Mouse (Mus musculus) gastrocnemius, postnatal 14 days (tissue): ENCODE results near the gene Uba5. TPM values are rescaled to one million over a fixed set of nuclear protein-coding genes. Genes with fewer than 3 reads are reported as not detected.

ENCODE experiments used
- DNase-seq: peaks from one replicate; pipeline ENCODE4 v3.0.0; 2021; ENCODE audit warnings: mixed read lengths
- intact Hi-C: fragments of 180-260 bp; cut with DNase I; formaldehyde crosslinking; loops from one replicate; pipeline ENCODE4 v1.15.1; 2025; ENCODE audit warnings: low total_unique reads
- total RNA-seq, 2 experiments: library from RNA; stranded (reverse); gene quantifications; 2 replicates each; pipeline ENCODE4 v1.2.3; 2021

Gene Uba5
- total RNA-seq, 2 experiments from 2014 or later = 12.0 to 15.2 TPM

DNA sequence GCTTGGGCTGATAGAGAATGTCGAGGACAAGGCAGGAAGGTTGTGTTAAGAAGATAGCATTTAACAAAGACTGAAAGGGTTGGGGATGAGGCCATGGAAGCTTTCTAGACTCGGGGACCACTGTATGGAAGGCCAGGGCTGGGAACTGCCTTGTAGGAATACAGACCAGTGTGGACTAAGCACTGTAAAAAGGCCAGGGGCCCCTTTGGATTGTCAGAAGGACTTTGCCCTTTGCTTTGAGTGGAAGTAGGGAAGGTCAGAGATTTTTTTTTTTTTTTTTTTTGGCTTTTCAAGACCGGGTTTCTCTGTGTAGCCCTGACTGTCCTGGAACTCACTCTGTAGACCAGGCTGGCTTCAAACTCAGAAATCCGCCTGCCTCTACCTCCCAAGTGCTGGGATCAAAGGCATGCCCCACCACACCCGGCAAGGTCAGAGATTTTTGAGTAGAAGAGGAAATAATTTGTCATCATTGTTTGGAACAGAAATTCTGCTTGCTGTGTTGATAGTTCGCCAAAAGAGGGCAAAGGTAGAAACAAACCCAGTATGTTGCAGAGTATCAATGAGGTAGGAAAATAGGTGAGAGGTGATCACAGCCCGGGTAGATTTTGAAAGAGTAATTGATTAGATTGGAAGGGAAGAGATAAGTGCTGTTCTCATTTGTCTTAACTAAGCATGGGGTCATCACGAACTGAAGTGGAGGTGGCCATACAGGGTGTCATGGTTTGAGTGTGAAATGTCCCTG is 8.1 kb upstream of the Uba5 start:
- intact Hi-C loops = no loop called here
- no peak for DNase-seq

DNA sequence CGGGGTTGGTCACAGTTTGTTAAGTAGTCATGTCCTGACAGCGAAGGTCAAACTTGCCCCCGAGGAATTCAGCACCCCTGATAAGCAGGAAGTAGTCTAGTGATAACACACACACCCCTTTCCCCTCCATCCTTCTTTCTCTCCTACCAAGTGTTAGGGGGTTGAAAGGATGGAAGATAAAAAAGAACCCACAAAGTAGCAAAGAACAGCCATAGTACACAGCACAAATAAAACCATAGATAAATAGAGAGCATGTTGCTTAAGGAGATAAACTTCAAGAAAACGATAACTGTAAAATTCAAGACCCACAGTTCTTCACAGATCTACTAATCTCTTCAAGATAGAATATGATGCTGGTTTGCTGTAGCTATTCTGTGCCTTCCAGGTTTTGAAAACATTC is 7.3 kb upstream of the Uba5 start:
- no peak for DNase-seq
- intact Hi-C loops = no loop called here

DNA sequence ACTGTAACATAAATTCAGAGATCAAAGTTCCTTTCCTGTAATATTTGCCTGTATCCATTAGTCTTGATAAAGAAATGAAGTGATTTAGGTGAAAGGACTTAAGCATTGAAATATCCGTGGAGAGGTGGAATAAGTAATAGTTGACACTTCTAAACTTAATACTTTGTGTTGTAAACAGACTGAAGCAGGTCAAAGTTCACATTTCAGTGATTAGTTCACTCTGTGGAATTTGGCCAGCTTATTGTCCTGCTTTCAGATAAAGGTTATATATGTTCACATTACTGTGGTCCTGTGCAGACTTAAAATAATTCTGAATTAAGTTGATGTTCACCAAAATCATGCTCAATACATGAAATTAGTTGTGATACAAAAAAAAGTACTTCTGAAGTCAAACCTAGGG is 1.6 kb upstream of the Uba5 start:
- DNase-seq = no peak
- intact Hi-C loops = no loop called here

DNA sequence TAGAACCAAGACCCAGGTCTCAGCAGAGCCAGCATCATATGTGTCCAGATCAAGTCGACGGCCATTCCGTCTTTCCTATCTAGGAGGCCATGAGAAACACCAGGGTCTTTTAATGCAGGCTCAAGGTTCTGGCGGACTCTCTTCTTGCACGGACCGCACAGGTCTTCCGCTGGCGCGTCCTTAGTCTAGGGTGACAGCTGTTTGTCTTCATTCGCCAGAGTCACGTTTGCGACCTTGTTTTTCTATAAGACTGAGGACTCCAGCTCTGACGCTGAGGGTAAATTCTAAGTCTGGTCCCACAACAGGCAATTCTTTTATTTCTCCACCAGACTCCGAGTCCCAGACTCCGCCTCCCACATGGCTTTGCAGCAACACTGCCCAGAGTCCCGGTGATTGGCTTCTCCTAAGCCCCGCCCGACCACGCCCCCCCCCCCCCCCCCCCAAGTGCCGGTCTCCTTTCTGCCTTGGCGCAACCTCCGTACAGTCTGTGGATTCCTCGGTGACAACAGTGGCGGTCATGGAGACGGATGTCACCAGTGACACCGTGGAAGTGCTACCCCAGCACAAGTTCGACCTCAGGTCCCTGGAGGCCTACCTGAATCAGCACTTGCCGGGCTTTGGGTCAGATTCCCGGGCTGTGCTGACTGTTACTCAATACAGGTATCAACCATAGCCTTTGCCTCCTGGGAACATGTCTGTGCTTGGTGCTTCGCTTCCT is 469 bp upstream of the Uba5 start, which contains the start of gene Acad11:
Gene Acad11, plus strand, starts transcription at position 134 of the 718 bp plus-strand sequence.
- intact Hi-C loops = no loop called here
- peak; percentile 81 for DNase-seq

DNA sequence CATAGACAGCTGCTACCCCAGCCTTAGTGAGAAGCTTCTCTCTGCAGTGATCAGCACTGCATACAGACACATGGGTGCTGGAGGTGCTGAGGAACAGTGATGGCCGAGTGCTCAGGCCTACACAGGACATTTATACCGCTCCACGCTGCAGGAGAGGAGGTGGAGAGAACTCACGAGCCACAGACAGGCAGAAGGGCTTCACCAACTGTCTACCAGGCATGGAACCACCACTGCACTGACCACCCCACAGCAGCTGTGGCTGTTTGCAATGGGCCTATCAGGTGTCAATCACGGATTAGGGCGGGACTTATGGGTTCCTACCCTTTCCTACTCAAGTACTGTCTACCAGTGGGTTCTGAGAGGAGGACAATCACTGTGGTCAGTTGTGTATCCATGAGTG is 11.9 kb downstream of the Uba5 start:
- no peak for DNase-seq
- intact Hi-C loops = no loop called here

DNA sequence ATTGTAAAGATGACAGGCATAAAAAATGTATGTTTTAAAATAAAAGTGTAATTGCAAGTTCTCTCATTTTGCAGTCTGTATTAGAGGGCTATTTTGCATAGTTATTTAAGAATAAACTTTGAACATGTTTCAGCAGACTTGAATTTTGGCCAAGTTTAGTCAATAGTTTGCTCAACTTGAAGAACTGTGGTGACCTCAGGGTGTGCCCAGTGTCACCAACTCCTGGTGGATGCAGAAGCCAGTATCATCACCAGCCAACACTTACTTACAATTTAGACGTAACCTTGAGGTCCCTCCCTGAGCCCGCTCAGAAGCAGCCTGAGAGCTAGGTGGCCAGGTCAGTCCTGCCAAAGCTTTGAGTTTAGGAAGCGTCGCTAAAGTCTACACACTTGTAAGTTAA is 19.3 kb downstream of the Uba5 start:
- DNase-seq = no peak
- intact Hi-C loops = no loop called here

DNA sequence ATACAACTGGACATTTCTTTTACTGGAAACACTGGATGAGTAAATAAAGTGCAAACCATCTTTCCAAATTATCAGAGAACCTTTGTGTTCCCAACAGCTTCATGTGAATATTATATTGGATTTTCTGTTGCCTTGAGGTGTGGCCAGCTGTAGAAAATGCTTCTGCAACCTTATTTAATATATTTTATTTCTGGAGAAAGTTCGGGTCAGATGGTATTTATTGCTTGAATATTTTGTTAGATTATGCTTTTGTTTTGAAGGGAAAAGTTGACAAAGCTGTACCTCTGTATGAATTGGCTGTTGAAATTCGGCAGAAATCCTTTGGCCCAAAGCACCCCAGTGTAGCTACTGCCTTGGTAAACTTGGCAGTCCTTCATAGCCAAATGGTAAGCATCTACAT is 22.6 kb downstream of the Uba5 start, which contains the start of gene Gm28305:
Gene Gm28305, plus strand, starts transcription at position 301 of the 400 bp plus-strand sequence.
- intact Hi-C loops = no loop called here
- no peak for DNase-seq

DNA sequence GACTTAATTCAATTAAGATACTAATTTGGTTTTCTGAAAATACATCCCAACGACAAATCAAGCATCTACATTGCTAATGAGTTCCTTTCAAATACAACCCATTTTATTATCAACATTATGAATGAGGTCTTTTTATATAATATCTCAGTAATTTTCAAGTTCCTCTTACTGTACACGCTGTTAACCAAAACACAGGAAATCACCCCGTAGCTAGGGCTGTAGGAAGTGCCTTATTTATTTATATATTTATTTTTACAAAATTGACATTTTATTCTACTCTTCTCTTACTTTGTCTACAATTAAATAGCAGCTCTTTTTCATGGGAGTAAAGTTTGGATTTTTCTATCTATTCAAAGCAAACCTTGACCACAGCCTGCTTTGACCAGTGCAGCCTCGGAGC is 23.2 kb downstream of the Uba5 start:
- DNase-seq = no peak

DNA sequence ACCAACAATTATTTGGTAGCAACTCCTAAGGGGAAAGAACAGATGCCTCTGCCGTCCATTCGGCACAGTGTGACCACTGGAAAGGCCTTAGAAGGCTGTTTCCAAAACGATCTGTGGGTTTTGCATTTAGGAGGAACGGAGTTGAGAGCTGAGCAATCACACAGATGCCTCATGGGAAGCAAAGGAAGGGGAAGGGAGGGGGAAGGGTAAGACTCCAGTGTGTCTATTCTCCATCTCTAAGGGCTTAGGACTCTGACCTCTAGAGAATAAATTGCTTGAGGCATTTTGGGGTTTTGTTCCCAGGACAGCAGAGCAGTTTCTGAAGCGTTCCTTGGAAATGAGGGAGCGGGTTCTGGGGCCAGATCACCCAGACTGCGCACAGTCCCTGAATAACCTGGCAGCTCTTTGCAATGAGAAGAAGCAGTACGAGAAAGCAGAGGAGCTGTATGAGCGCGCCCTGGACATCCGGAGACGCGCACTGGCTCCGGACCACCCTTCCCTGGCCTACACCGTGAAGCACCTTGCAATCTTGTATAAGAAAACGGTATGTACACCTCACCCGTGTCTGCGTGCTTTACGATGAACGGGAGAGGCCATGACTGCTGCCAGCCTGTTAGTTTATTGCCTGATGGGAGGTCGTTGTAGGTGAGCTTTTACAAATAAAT is 23.8 kb downstream of the Uba5 start:
- intact Hi-C loops = no loop called here
- DNase-seq = no peak

More for the DNA sequence above, 23.2 kb downstream of the Uba5 start:
- intact Hi-C loops = no loop called here

DNA sequence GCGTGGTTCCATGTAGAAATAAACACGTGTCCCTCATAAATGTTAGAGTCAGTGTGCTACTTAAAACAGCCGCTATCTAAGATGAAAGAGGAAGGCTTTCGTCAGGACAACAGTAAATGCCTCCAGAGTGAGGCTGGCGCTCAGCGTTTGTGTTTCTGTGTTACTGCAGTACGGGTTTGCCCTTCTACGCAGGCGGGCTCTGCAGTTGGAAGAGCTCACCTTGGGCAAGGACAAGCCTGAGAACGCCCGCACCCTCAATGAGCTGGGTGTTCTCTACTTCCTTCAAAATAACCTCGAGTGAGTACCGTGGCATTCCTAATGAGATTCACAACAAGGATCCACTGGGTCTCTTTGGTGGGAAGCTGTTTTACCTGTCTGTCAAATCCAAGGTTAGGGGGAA is 24.7 kb downstream of the Uba5 start:
- DNase-seq = no peak
- intact Hi-C loops = no loop called here

DNA sequence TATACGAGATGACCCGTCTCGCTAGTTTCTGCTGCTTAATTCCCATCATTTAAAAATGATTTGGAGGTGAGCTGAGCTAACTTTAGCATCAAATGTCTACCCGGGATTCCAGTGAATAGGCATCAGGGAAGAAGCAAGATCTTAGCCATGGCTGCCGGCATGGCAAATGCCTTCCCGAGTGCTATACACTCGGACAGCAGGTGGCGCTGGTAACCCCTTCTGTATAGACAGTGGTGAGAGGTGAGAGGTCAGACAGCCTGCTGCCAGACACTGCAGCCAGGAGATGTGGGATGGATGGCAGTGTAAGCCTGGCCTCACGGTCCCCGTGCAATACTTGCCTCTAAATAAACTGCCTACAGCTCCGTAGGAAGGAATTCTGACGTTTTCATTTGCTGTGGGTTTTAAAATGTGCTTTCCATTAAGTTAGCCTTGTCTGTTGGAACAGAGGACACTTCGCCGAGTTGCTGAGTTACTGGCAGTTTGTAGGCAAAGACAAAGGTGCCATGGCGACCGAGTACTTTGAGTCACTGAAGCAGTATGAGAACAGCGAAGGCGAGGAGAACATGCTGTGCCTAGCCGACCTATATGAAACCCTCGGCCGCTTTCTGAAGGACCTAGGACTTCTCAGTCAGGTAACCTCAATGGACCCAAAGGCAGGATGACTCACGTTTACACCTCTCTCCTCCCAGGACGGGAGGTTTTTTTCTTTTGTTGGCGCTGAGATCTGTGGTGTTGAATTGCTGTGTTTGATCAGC is 27.5 kb downstream of the Uba5 start:
- intact Hi-C loops = no loop called here
- DNase-seq = peak; percentile 74

DNA sequence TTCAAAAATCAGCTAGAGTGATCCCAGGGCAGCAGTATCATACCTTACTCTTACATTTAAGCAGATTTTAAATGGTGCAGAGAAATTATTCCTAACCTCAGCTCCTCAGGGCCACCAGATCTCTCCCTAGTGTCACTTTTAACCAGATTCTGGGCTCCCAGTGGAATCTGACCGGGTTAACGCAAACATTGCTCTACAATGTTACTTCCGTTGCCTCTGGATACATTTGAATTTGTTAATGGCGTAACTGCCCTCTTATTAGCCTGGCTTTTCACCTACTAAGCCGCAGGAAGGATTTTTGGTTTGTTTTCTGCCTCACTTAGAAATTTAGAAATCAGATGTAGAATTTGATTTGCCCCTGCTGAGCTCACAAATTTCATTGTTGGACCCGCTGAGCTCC is 28.2 kb downstream of the Uba5 start:
- intact Hi-C loops = no loop called here
- no peak for DNase-seq

DNA sequence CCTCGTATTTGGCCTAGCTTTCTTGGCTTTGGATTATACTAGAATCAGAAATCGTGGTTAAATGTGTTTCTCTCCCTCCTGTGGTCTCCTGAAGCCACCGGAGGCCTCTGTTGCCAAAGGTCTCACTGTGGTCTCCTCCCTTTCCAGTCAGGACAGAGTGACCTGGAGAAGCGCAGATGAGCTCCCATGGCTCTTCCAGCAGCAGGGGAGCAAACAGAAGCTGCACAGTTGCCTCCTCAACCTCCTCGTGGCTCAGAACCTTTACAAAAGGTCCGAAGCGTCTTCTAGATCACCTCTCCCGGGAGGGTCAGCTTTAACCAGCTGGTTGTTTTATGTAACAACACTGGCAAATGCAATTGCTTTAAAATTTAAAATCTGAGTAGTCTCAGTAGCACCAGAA is 28.7 kb downstream of the Uba5 start:
- DNase-seq = no peak
- intact Hi-C loops = no loop called here

DNA sequence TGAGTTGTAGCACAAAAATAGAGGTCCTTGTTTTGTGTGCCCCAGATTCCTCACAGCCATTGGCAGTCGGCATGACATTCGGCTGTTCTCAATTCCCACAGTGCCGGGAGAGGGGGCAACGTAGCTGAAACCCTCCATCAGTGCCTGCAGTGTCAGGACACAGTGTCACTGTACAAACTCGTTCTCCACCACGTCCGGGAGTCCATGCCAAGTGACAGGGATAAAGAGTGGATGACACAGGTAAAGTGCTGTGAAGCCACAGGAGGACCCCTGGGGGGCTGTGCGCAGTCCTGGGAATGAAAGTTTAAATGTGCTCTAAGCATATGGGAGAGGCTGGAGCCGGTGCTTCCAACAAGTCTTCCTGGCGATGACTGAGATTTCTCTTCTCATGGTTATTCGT is 33.1 kb downstream of the Uba5 start:
- intact Hi-C loops = no loop called here
- DNase-seq = no peak

DNA sequence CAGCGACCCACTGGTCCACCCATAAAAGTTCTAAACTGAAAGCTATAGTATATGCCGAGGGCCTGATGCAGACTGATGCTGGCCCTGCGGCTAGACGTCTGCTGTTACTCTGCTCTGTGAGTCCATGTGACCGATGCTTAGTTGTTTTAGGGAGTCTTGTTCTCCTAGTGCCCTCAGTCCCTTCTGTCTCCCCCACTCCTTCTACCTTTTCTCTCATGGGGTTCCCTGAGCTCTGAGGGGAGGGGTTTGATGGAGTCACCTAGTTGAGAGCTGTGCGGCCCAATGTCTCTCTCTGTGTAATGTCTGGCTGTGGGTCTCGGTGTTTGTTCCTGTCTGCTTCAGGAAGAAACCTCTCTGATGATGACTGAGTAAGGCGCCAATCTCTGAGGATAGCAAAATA is 35.7 kb downstream of the Uba5 start:
- intact Hi-C loops = no loop called here
- no peak for DNase-seq

DNA sequence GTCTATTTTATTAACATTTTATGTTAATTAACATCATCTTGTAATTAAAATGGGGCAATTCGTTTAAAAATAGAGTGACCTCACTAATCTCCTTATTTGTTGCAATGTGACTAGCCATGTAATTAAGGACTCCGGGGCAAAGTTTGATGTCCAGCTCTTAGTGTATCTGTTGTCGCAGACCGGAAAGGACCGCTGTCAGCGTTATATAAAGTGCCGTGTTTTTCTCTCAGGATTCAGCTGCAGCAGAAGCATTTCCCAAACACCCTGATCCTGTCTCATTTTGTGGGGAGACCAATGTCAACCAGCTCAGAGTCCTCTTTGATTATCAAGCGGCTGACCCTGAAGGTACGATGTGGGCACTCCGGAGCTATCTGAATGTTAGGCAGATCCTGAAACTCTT is 41.9 kb downstream of the Uba5 start:
- no peak for DNase-seq
- intact Hi-C loops = no loop called here

DNA sequence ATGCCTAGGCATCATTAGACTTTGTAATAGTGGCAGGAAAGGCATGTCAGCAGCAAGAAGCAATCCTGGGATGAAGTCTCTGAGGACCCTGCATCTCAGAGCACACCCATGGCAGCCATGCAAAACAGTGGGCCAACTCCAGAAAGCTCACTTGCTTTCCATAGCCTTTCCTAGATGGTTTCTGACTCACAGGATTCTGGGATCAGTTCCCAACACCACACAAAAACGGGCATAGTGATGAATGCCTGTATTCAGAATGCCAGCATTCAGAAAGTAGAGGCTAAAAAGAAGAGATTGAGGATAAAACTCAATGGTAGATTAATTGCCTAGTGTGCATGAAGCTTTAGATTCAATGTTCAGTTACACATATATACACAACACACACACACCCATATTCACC is 48.4 kb downstream of the Uba5 start:
- intact Hi-C loops = no loop called here
- no peak for DNase-seq

DNA sequence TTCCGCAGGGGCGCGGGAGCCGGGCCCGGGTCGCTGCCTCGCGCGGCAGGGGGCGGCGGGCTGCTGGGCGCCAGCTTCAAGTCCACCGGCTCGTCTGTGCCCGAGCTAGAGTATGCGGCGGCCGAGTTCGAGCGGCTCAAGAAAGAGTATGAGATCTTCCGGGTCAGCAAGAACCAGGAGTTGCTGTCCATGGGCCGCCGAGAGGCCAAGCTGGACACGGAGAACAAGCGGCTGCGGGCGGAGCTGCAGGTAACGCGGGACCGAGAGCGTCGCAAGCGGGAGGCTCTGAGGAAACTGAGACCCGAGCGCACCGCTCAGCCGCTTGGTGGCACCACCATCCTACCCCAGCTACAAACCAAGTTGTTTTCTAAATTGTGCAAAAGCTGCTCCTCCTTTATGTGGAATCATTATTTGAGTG is 60.0 kb downstream of the Uba5 start:
- intact Hi-C loops = no loop called here

DNA sequence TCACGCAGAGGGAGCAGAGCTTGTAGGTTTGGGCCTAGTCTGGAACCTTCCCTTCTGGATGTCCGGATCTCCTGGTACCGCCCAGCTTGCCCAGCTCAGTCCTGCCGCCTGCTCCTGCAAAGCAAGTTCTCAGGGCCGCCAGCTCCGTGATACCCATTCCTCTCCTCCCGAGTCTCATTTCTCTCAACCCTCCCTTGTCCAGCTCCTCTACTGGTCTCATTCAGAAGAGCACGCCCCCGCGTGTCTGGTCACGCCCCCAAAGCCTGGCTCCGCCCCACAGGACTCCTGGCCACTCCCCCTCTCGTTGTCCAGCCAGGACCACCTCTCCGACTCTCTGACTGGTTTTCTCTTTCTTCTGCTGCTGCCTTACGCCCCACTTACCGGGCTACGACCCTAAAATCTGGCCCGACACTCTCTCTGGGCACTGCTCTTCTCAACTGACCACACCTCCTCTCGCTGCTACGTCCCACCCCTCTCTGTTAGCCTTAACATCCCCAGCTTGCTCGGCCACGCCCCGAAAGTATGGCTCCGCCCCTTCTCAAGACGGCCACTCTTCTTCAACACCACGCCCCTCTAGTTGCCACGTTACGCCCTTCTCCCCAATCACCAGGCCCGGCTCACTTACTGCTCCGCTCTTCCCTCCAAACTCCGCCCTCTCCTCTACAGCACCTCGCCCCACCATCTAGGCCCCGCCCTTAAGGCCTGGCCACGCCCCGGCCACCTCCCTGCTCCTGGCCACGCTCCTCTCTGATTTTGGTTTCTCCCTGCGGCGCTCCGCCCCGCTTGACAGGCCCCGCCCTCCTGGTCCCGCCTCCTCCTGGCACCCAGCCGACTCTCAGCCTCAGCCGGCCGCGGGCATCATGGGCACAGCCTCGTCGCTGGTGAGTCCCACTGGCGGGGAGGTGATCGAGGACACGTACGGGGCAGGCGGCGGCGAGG is 60.7 kb downstream of the Uba5 start, which contains the start of gene Nphp3:
Gene Nphp3, plus strand, starts transcription at position 624 of the 939 bp plus-strand sequence.
- peak; percentile 99 for DNase-seq
- intact Hi-C loops = no loop called here

More for the DNA sequence above, 60.0 kb downstream of the Uba5 start:
- DNase-seq = peak; percentile 59
